Mouse (Mus musculus) CH12.LX (cell line): ENCODE measurements around the gene Nab2.

Experiments used
- CHD2 ChIP-seq: IDR thresholded peaks from 2 replicates; pipeline ENCODE4 v1.6.1; 2011; ENCODE audit warnings: low read length, improper control_type of control experiment
- POLR2A ChIP-seq: IDR thresholded peaks from 2 replicates; pipeline ENCODE4 v1.6.1; 2011; ENCODE audit warnings: low read depth, mild to moderate bottlenecking, improper control_type of control experiment, low read length
- TBP ChIP-seq: conservative IDR thresholded peaks from 2 replicates; pipeline ENCODE4 v1.6.1; 2011; ENCODE audit warnings: low read depth, low read length, improper control_type of control experiment
- ZC3H11A ChIP-seq: IDR thresholded peaks from 2 replicates; pipeline ENCODE4 v1.6.1; 2012; ENCODE audit warnings: low read depth, mild to moderate bottlenecking, inconsistent platforms, low read length, improper control_type of control experiment

- TF ChIP-seq TBP (no peak), CHD2 (no peak), ZC3H11A (no peak), POLR2A (no peak)
Observed at GRCm38 (mm10) chr10:127632668-127633271, 35.6 kb downstream of the Nab2 start.
